In the genomic region with DNA sequence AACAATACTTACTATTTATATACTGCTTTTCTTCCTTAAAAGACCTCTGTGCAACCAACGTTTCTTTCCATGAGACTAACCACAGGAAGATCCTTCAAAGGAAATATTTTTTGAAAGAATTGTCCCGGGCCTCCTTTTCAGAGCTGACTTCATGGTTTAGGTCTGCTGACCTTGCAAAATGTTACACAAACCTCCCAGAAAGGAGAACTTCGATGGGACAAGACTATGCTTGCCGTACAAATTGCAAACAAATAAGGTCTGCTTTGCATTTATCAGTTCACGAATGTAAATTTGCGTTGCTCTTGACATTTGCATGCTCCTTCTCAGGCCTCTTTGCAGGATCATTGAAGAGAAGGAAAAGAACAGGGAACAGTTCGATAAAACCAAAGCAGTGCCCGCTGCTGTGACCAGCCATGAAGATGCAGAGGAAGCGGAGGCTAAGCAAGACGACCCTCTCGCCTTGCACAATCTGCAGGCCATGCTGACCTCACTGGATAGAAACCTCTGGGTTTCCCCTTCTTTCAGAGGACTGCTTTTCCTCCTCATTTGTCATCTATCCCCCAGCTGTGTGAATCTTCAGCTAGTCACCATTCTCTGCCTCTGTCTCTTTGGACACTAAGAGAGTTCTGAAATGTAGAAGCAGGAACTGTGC, we compare ENCODE assay signal across 19 mouse cellular contexts.
DNase-seq lines count a peak whose midpoint lies in the region; ATAC-seq and TF ChIP-seq lines count a peak whose summit lies in the region.
"Had no signal": no experiment of that assay in that cellular context is flagged by ENCODE, and none has a peak within 500 bp of the region (broad histone marks: within the 10 kb centered on the region; RNA-seq: fewer than 3 reads in every experiment).

No protein-coding gene starts in this region.

- TF ChIP-seq EP300 in liver, postnatal 0 days (IDR thresholded peaks at IDR 0.05; ENCODE audit: low read depth): no peak

- peak; percentile 60 for ATAC-seq in liver, postnatal 0 days
- ATAC-seq in frontal cortex, adult (ENCODE audit: low TSS enrichment): no peak

- TF ChIP-seq POLR2A in bone marrow, adult 2 months (IDR thresholded peaks at IDR 0.05; ENCODE audit: borderline replicate concordance, control insufficient read depth, low read depth, low read length): no peak
- TF ChIP-seq POLR2A in small intestine, adult 2 months (IDR thresholded peaks at IDR 0.05; ENCODE audit: low read depth, low read length): no peak

- H3K4me1 ChIP-seq in bone marrow, adult 2 months (ENCODE audit: control insufficient read depth, insufficient read depth, low read length): peaks cover 2% of the 10 kb centered on the region
- peaks cover 6% of the 10 kb centered on the region; the same call in 1 of the 2 replicates for H3K4me1 ChIP-seq in liver, postnatal 0 days (ENCODE audit: insufficient read depth)
- no peaks in the 10 kb centered on the region for H3K4me1 ChIP-seq in small intestine, adult 2 months (ENCODE audit: control insufficient read depth, insufficient read depth, insufficient read length, low read length)
- H3K4me1 ChIP-seq: stomach, embryonic 15.5 days had no signal

- DNase-seq in layer of hippocampus, adult 9-11 months: peak; percentile 34
- DNase-seq in layer of hippocampus, adult 9-10 months (ENCODE audit: low spot score): no peak
- DNase-seq in liver, postnatal 0 days: peak; percentile 18
- DNase-seq in cerebellum, postnatal 14 days: no peak
- DNase-seq: B cell, adult 2 months; cerebellum, adult 9-11 months; gastrocnemius, adult 2 months; kidney, adult 2 months; kidney, postnatal 14 days; lung, adult 18-20 months; lung, postnatal 36 days; right cerebral cortex, adult 18-20 months; thymus, adult 18-20 months; thymus, postnatal 4 days had no signal

- no peaks in the 10 kb centered on the region for H3K36me3 ChIP-seq in liver, postnatal 0 days (replicated peaks; ENCODE audit: insufficient read depth, low read length)
- H3K36me3 ChIP-seq in small intestine, adult 2 months (ENCODE audit: control insufficient read depth, insufficient read depth, low read length): no peaks in the 10 kb centered on the region
- H3K36me3 ChIP-seq: stomach, embryonic 15.5 days had no signal

- no peaks in the 10 kb centered on the region for H3K27me3 ChIP-seq in liver, postnatal 0 days (ENCODE audit: insufficient read depth, low read length)
- no peaks in the 10 kb centered on the region for H3K27me3 ChIP-seq in small intestine, adult 2 months (ENCODE audit: control insufficient read depth, insufficient read depth, low read length)
- H3K27me3 ChIP-seq: stomach, embryonic 15.5 days had no signal

- peak overlapping the region; percentile 51 for H3K4me3 ChIP-seq in bone marrow, adult 2 months (replicated peaks; ENCODE audit: control insufficient read depth, low read depth, low read length)
- H3K4me3 ChIP-seq in liver, postnatal 0 days (ENCODE audit: low read depth, low read length): no peak overlapping the region
- H3K4me3 ChIP-seq in small intestine, adult 2 months (ENCODE audit: low read depth, low read length): no peak overlapping the region
- H3K4me3 ChIP-seq: gastrocnemius, adult 2 months; stomach, embryonic 15.5 days had no signal

- peak overlapping the region; percentile 59 for H3K27ac ChIP-seq in bone marrow, adult 2 months (ENCODE audit: control insufficient read depth, insufficient read depth, low read depth, low read length, poor library complexity)
- H3K27ac ChIP-seq in liver, postnatal 0 days (ENCODE audit: low read depth): peak overlapping the region; percentile 61
- H3K27ac ChIP-seq in small intestine, adult 2 months (ENCODE audit: insufficient read depth, low read depth, low read length): 0 out of 2 replicates have a peak overlapping the region, but pooled peaks have one; percentile 7
- H3K27ac ChIP-seq: gastrocnemius, adult 2 months; stomach, embryonic 15.5 days had no signal

- TF ChIP-seq CTCF in bone marrow, adult 2 months (IDR thresholded peaks at IDR 0.05; ENCODE audit: control insufficient read depth, insufficient read depth, low read length): no peak
- TF ChIP-seq CTCF in liver, postnatal 0 days (IDR thresholded peaks at IDR 0.05; ENCODE audit: low read depth): no peak
- no peak for TF ChIP-seq CTCF in small intestine, adult 2 months (IDR thresholded peaks at IDR 0.05; ENCODE audit: extremely low read depth, insufficient read length, insufficient replicate concordance, low read depth, low read length)

- no peaks in the 10 kb centered on the region for H3K9me3 ChIP-seq in liver, postnatal 0 days (ENCODE audit: low read length)
- H3K9me3 ChIP-seq: stomach, embryonic 15.5 days had no signal

- no peak overlapping the region for H3K9ac ChIP-seq in liver, postnatal 0 days (replicated peaks)
- H3K9ac ChIP-seq: stomach, embryonic 15.5 days had no signal

- WGBS in bone marrow, adult 2 months: 13% methylated on average over 11 of the region's 11 CpGs
- 35% methylated on average over 11 of the region's 11 CpGs for WGBS in liver, postnatal 0 days (ENCODE audit: insufficient replicate concordance)
- WGBS in small intestine, adult 2 months: 74% methylated on average over 11 of the region's 11 CpGs

- peak overlapping the region; percentile 33 for H3K4me2 ChIP-seq in liver, postnatal 0 days (ENCODE audit: low read depth, low read length)
- H3K4me2 ChIP-seq: midbrain, embryonic 11.5 days; stomach, embryonic 15.5 days had no signal

Comparison
In these comparisons a context has a peak if more than half of its experiments do, and no peak if none do; other contexts are left out.
1. DNase-seq: peak in layer of hippocampus, adult 9-11 months (single experiment) and liver, postnatal 0 days (single experiment); none in layer of hippocampus, adult 9-10 months (single experiment) and cerebellum, postnatal 14 days (0 of 2).
2. H3K27ac ChIP-seq: peak in every context shown above with its lines; median percentile 61 in liver, postnatal 0 days; 59 in bone marrow, adult 2 months; 7 in small intestine, adult 2 months.